Mouse (Mus musculus) right cerebral cortex, adult 18-20 months (tissue): ENCODE results near the gene Nfx1.

Source experiments
- DNase-seq: peaks from one replicate; pipeline ENCODE4 v3.0.0; 2022; ENCODE audit warnings: mixed read lengths

The Nfx1 gene

DNA sequence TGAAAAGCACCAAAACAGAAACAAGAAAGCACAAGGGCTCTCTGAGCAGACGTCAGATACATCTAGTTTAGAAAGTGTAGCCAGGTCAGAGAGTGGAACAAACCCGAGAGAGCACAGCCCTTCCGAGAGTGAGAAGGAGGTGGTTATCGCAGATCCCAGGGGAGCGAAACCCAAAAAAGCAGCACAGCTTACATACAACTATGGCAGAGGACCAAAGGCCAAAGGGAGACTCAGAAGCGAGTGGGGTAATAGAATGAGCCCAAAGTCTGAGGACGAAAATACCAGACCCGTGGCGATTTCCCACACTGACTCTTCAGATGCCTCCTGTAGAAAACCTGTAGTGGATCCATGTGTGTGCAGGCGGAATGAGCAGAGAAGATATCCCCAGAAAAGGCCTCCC, 5.9 kb downstream of the Nfx1 start:
- DNase-seq = no peak

DNA sequence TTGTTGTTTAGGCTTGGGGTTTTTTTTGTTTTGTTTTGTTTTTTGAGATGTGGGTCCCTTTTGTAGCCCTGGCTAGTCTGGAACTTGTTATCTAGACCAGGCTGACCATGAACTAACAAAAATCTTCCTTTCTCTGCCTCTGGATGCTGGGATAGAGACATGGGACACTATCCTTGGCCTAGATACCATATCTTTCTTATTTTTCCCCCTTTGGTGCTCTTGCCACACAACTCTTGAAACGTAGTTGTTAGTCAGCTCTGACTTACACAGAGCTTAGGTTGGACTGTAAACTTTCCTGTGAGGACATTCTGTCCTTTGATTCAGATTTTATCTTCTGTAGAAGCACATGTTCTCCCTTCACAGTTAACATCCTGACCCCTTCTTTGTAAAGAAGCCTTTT, 8.7 kb downstream of the Nfx1 start:
- no peak for DNase-seq

DNA sequence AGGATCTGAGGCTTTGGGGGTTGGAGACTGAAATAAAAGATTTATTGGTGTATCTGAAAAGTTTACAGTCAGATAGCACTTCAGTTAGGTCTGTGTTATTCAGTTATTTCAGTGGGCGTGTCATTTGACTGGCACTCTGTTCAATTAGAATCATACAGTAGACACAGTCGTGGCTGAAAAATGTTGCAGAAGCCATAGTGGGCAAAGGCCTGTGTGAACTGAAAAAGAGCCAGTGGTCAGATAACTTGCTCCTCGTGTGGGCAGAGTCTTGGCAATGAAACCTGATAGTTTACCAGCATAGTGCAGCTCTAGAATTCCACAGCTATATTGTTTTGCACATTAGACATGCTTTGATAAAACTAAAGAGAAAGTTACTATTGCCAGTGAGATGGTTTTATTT, 11.8 kb downstream of the Nfx1 start:
- DNase-seq = no peak

GRCm38 (mm10) chr4:40983686-40984085, 13.0 kb downstream of the Nfx1 start:
- no peak for DNase-seq

DNA sequence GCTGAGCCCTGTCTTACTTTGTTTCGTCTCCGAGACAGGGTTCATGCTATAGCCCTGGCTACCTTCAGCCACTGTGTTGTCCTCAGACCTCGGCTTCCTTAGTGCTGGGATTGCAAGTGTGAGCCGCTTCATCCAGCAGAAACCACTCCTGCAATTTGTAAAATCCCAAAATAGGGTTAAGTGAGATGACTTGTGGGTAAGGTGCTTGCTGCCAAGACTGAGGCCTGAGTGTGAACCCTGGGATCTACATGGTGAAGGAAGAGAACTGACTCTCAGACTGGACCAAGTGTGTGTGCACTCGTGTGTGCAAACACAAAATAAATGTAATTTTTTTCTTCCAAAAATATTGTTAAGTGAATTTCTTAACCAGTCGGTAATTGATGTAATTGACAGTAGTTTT, 18.9 kb downstream of the Nfx1 start:
- no peak for DNase-seq

GRCm38 (mm10) chr4:40996302-40996701, 25.6 kb downstream of the Nfx1 start:
- DNase-seq = no peak

DNA sequence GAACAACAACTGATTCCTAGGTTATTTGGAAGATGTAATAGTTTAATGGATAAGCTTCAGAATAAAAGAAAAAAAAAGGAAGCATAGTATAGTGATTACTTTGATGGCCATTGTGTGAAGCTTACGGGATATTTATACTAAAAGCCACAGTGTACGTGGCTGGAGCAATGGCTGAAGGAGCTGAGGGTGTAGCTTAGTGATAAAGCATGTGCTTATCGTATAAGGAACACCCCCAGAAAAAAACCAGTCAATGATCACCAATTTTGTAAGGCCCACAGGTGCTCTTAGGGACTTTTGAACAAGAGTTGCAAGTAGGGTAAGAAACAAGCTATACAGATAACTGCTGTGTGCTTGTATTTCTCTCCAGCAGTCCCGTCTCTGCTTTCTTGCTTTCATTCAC, 27.2 kb downstream of the Nfx1 start:
- no peak for DNase-seq

- no peak for DNase-seq
Observed at GRCm38 (mm10) chr4:41000271-41000670, 29.6 kb downstream of the Nfx1 start.

DNA sequence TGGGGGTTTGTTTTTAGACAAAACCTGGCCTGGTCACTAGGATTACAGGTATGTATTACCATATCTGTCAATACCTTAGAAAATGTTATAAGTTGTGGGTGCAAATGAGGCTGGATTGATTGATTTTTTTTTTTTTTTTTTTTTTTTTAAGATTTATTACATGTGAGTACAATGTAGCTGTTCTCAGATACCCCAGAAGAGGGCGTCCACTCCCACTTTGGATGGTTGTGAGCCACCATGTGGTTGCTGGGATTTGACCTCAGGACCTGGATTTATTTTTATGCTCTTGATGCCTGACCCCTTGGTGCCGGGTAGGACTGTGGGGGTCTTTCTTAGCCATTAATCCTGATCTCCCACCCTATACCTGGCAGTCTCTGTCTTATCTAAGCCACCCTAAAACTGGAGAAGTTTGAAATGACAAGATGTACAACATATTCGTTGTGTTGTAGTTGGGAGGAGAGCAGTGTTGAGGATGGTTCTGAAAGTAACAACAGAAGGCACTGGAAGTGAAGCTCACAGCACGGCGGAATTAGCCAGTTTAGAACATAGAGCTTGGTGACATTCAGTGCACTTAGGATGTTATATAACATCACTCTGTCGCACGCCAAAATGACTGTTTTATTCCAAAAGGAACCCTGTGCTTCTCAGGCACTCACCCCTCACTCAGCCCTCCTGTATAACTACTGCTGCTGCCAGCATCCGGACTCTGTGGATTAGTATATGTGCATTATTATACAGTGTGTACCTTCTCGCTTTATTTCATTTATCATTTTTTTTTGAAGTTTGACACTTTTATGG, 30.3 kb downstream of the Nfx1 start:
- DNase-seq = no peak

- no peak for DNase-seq
Observed at GRCm38 (mm10) chr4:41013351-41013750, 42.6 kb downstream of the Nfx1 start.

DNA sequence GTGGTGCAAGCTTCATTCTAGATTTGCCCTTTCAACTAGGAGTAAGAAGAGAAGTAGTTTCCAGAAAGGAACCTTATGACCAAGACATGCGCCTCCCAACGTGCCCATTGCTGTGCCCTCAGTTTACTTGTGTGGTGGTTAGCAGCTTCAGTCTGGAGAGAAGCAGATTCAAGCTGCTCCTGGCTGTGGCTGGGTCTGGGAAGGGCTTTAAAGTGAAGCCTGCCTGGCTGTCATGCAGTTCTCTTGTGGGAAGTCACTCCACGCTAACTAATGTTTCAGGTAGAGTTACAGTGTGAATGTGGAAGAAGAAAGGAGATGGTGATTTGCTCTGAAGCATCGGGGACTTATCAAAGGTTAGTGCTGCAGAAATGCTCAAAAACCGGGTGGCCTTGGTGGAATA, 45.1 kb downstream of the Nfx1 start:
- no peak for DNase-seq

GRCm38 (mm10) chr4:41021094-41021493, 50.4 kb downstream of the Nfx1 start:
- no peak for DNase-seq

DNA sequence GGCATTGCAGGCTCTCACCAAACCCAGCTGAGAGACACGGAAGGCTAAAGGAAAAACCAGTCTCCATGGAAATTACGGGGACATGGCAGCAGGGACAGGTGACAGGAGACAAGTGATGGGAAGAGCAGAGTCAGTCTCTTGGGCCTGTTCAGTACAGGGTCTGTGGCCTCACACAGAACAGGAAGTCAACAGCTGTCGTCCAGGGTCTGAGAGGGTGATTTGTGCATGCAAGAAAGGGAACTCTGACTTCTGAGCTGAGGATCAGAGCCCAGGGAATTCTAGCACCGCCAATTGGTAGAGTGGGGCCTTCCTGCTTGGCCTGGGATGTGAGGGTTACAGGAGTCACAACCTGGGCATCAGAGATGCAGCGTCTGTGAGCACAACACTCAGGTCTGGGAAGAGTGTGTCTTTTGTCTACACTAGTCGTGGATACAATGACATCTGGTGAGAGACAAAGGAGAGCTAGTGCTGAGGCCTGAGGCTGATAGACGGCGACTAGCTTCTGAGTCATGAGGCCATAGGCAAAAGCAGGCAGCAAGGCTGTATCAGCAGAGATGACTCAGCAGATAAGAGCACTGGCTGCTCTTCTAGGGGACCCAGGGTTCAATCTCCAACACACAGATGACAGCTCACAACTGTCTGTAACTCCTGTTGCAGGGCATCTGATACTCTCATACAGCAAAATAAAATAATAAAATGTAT, 55.5 kb downstream of the Nfx1 start:
- no peak for DNase-seq

- DNase-seq = no peak
Observed at GRCm38 (mm10) chr4:41027872-41028271, 57.2 kb downstream of the Nfx1 start.

- DNase-seq = no peak
Observed at GRCm38 (mm10) chr4:41028272-41028671, 57.6 kb downstream of the Nfx1 start.

DNA sequence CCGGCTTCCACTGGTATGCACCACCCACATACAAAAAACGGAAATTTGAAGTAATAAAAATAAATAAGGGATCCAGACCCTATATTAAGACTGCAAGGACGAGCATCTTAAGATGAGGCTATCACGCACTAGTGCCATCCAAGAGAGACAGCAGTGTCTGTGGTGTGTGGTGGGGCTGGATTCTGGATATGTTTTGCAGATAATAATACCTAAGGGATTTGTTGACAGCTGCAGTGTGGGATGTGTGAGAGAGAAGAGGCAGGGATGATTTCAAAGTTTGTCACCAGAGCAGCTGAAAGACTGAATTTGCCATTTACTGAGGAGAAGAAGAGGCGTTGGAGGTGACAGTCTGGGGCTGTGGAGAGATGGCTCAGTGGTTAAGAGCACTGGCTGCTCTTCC, 58.7 kb downstream of the Nfx1 start:
- DNase-seq = peak; percentile 89

- DNase-seq = no peak
Observed at GRCm38 (mm10) chr4:41031242-41031641, 60.5 kb downstream of the Nfx1 start.

DNA sequence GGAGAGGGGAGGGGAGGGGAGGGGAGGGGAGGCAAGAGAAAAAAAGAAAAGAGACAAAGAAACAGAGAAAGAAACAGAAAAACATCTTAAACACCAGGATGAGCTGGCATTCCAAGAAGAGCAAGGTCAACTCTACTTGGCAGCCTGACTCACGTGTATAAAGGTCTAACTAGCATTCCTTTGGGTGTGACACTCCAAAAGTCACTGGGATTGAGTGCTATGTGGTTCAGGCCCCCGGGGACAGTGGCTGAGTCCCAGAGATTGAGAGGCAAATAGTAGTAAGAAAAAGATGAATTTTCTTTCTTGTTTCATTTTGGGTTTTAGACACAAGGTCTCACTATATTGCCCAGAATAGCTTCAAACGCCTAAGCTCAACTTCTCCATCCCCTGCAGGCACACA, 67.2 kb downstream of the Nfx1 start:
- DNase-seq = no peak

DNA sequence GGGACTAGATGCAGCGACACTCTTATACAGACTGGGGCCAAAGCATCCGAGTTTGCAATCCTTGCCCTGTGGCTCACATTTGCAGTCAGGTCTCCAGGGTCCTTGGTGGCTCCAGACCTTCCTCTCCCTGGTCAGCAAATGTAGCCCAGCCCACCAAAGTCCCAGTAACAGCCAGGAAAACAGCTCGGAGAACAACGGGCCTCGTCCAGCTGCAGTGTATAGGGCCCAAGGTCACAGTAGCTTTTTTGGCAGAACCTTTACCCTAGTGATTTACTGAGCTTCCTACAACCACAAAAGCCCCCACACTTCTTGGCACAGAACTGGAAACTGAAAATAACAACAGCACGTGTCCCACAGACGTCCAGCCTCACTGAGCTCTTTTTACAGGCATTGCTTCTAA, 70.3 kb downstream of the Nfx1 start:
- no peak for DNase-seq

DNA sequence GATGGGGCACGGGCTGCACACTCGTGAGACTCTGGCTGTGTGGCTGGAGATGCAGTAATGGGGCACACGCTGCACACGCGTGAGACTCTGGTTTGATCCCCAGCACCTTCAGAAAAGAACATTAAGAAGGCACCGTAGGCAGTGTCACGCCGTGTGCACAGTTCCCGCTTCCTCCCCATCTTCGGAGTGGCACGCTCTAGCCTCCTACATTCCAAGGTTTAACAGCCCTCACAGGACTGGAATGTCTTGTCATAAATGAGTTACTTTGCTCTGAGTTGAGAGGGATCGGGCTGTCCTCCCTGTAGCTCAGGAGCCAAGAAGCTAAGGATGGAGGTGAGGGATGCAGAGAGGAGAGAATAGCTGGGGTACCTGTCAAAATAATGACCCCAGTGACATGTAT, 72.2 kb downstream of the Nfx1 start:
- DNase-seq = no peak

DNA sequence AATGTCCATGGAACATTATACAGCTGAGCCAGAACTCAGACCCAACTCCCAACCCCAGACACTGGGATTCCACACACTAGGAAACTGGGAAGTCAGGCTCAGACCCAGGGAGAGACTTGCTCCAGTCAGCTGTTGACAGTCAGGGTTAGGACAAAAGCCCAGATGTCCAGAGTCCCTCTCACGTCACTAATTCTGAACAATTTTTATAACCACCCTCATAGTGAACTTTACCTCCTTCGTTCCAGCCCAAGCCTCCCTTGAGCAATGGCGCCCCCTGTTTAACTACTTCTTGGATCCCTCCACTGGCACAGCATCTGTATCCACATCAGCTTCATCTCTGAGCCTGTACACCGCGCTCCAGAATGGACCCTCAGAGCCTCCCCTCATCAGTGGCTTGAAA, 73.3 kb downstream of the Nfx1 start:
- no peak for DNase-seq

DNA sequence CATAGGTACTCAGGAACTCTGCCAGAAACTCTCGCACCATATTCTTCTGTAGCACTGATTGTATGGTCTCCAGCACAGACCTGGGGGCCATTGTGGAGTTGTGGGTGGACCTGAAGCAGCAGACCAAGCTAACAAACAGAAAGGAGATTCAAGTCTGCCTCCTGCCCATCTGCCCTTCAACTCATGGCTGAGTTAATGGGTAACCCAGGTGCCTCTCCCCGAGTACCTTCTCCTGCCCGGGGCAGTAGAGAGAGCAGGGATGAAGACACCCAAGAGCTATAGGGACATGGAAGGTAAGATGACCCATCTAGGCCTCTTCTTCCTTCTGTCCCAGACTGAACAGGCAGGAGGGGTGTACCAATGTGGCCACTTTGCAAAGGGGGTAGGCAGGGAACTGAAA, 74.6 kb downstream of the Nfx1 start:
- no peak for DNase-seq

DNA sequence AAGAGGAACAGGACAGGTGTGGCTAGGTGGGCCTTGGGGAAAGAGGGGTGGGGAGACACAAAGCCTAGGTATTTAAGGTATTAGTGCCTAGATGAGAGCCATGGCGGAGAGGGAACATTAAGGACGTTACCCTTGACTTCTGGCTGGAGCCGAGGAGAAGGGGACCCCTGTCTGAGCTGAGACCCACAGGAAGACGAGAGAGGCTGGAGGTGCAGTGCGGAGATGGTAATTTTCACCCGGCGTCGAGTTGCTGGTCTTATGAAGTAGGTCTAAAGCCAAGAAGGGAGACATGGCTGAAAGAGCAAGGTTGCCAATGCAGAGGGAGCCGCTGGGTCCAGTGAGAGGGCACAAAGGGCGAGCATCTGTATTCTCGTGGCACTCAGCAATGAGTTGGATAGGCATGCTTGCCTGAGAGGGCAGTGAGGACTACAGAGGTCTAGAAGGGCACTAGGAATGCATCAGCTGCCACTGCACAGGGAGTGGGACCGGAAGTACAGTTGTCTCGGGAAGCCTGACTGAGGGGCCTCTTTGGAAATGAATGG, 75.6 kb downstream of the Nfx1 start:
- DNase-seq = no peak

GRCm38 (mm10) chr4:41047524-41048271, 77.0 kb downstream of the Nfx1 start, which contains the start of gene Aqp7:
Gene Aqp7 (minus strand): TSS chr4:41048139.
- no peak for DNase-seq
